Mouse (Mus musculus) olfactory bulb, adult 2 months (tissue): ENCODE results near the gene Nfkbia.

ENCODE experiments used
- CTCF ChIP-seq: fragments of 200-500 bp; IDR thresholded peaks from 2 replicates; pipeline ENCODE4 v1.5.1; 2012; ENCODE audit warnings: low read depth, mild to moderate bottlenecking, low read length, moderate library complexity; ENCODE audit not compliant: insufficient read depth
- POLR2A ChIP-seq: fragments of 200-500 bp; IDR thresholded peaks from 2 replicates; pipeline ENCODE4 v1.6.1; 2012; ENCODE audit warnings: mild to moderate bottlenecking, low read depth, low read length, moderate library complexity; ENCODE audit not compliant: insufficient read depth

GRCm38 (mm10) chr12:55518061-55518738, 25.8 kb upstream of the Nfkbia start:
- TF ChIP-seq CTCF (peak; percentile 86), POLR2A (no peak)
